Mouse (Mus musculus): ENCODE measurements around the gene Csn1s2a. TPM values are rescaled to one million over a fixed set of nuclear protein-coding genes. Genes with fewer than 3 reads are reported as not detected.
"Not testable (repeated sequence)": the region's sequence is repeated elsewhere in the genome, so short reads cannot be mapped to it uniquely, and the experiment has no call there.

Csn1s2a gene
- not detected in 2 replicates for polyA plus RNA-seq (2012)

GRCm38 (mm10) chr5:87774267-87774666, at the start of gene Csn1s2a:
Csn1s2a (plus strand) TSS chr5:87774567.
- H3K4me1 ChIP-seq (ENCODE audit: control insufficient read depth) = no peaks in the 10 kb centered on the region
- H3K4me3 ChIP-seq (replicated peaks) = no peak within 1 kb of the TSS
- TF ChIP-seq TAL1 (IDR thresholded peaks at IDR 0.05; ENCODE audit: low read length) (no peak), GATA1 (IDR thresholded peaks at IDR 0.05; ENCODE audit: low read length) (no peak)
- no peaks in the 10 kb centered on the region for H3K9me3 ChIP-seq (ENCODE audit: control insufficient read depth, low read length)
- no peaks in the 10 kb centered on the region for H3K27me3 ChIP-seq (ENCODE audit: control insufficient read depth)
- H3K36me3 ChIP-seq (ENCODE audit: control insufficient read depth) = no peaks in the 10 kb centered on the region

- TF ChIP-seq TAL1 (IDR thresholded peaks at IDR 0.05; ENCODE audit: low read length) = no peak
- no peak for TF ChIP-seq GATA1 (IDR thresholded peaks at IDR 0.05; ENCODE audit: low read length)
- Histone ChIP-seq H3K27me3 (ENCODE audit: control insufficient read depth) (no peaks in the 10 kb centered on the region), H3K36me3 (ENCODE audit: control insufficient read depth) (no peaks in the 10 kb centered on the region), H3K4me1 (ENCODE audit: control insufficient read depth) (no peaks in the 10 kb centered on the region), H3K9me3 (ENCODE audit: control insufficient read depth, low read length) (peaks cover 7% of the 10 kb centered on the region), H3K4me3 (replicated peaks) (no peak overlapping the region)
These were observed 39.5 kb upstream of the Csn1s2a start for GRCm38 (mm10) chr5:87734821-87735220.

GRCm38 (mm10) chr5:87753471-87753870, 20.9 kb upstream of the Csn1s2a start:
- no peaks in the 10 kb centered on the region for H3K9me3 ChIP-seq (ENCODE audit: control insufficient read depth, low read length)
- no peaks in the 10 kb centered on the region for H3K4me1 ChIP-seq (ENCODE audit: control insufficient read depth)
- TF ChIP-seq TAL1 (IDR thresholded peaks at IDR 0.05; ENCODE audit: low read length) = no peak
- TF ChIP-seq GATA1 (IDR thresholded peaks at IDR 0.05; ENCODE audit: low read length) = no peak
- no peak overlapping the region for H3K4me3 ChIP-seq (replicated peaks)
- no peaks in the 10 kb centered on the region for H3K36me3 ChIP-seq (ENCODE audit: control insufficient read depth)
- no peaks in the 10 kb centered on the region for H3K27me3 ChIP-seq (ENCODE audit: control insufficient read depth)

GRCm38 (mm10) chr5:87764546-87764945, 9.8 kb upstream of the Csn1s2a start:
- TF ChIP-seq GATA1 (IDR thresholded peaks at IDR 0.05; ENCODE audit: low read length) (no peak), TAL1 (IDR thresholded peaks at IDR 0.05; ENCODE audit: low read length) (no peak)
- no peak overlapping the region for H3K4me3 ChIP-seq (replicated peaks)
- no peaks in the 10 kb centered on the region for H3K4me1 ChIP-seq (ENCODE audit: control insufficient read depth)

GRCm38 (mm10) chr5:87772151-87772550, 2.2 kb upstream of the Csn1s2a start:
- not testable (repeated sequence) for H3K27me3 ChIP-seq (ENCODE audit: control insufficient read depth); H3K36me3 ChIP-seq (ENCODE audit: control insufficient read depth); H3K4me1 ChIP-seq (ENCODE audit: control insufficient read depth); H3K9me3 ChIP-seq (ENCODE audit: control insufficient read depth, low read length); H3K4me3 ChIP-seq (replicated peaks)

More at GRCm38 (mm10) chr5:87764546-87764945, 9.8 kb upstream of the Csn1s2a start:
- Histone ChIP-seq H3K36me3 (ENCODE audit: control insufficient read depth) (no peaks in the 10 kb centered on the region), H3K9me3 (ENCODE audit: control insufficient read depth, low read length) (0 out of 2 replicates have a peak, but pooled peaks cover 4% of the 10 kb centered on the region), H3K27me3 (ENCODE audit: control insufficient read depth) (no peaks in the 10 kb centered on the region)

GRCm38 (mm10) chr5:87782731-87783130, 8.4 kb downstream of the Csn1s2a start:
- H3K4me1 ChIP-seq (ENCODE audit: control insufficient read depth) = no peaks in the 10 kb centered on the region
- no peak for TF ChIP-seq TAL1 (IDR thresholded peaks at IDR 0.05; ENCODE audit: low read length)
- no peak for TF ChIP-seq GATA1 (IDR thresholded peaks at IDR 0.05; ENCODE audit: low read length)
- H3K27me3 ChIP-seq (ENCODE audit: control insufficient read depth) = no peaks in the 10 kb centered on the region
- no peaks in the 10 kb centered on the region for H3K36me3 ChIP-seq (ENCODE audit: control insufficient read depth)
- no peaks in the 10 kb centered on the region for H3K9me3 ChIP-seq (ENCODE audit: control insufficient read depth, low read length)
- no peak overlapping the region for H3K4me3 ChIP-seq (replicated peaks)

- Histone ChIP-seq H3K4me3 (replicated peaks) (no peak within 1 kb of the TSS), H3K27me3 (ENCODE audit: control insufficient read depth) (no peaks in the 10 kb centered on the region), H3K36me3 (ENCODE audit: control insufficient read depth) (no peaks in the 10 kb centered on the region), H3K4me1 (ENCODE audit: control insufficient read depth) (no peaks in the 10 kb centered on the region), H3K9me3 (ENCODE audit: control insufficient read depth, low read length) (no peaks in the 10 kb centered on the region)
- TF ChIP-seq TAL1 (IDR thresholded peaks at IDR 0.05; ENCODE audit: low read length) (no peak), GATA1 (IDR thresholded peaks at IDR 0.05; ENCODE audit: low read length) (no peak)
These were observed 33.4 kb downstream of the Csn1s2a start, which contains the start of gene Csn1s2b for GRCm38 (mm10) chr5:87807782-87808181. Csn1s2b (plus strand) TSS chr5:87808082.

- Histone ChIP-seq H3K9me3 (ENCODE audit: control insufficient read depth, low read length) (no peaks in the 10 kb centered on the region), H3K4me3 (replicated peaks) (no peak overlapping the region), H3K36me3 (ENCODE audit: control insufficient read depth) (no peaks in the 10 kb centered on the region), H3K27me3 (ENCODE audit: control insufficient read depth) (no peaks in the 10 kb centered on the region), H3K4me1 (ENCODE audit: control insufficient read depth) (no peaks in the 10 kb centered on the region)
- TF ChIP-seq TAL1 (IDR thresholded peaks at IDR 0.05; ENCODE audit: low read length) (no peak), GATA1 (IDR thresholded peaks at IDR 0.05; ENCODE audit: low read length) (no peak)
These were observed 34.9 kb downstream of the Csn1s2a start for GRCm38 (mm10) chr5:87809253-87809652.

GRCm38 (mm10) chr5:87825386-87825785, 51.0 kb downstream of the Csn1s2a start, which contains the start of gene Prr27:
Prr27 (plus strand) TSS chr5:87825686.
- H3K9me3 ChIP-seq (ENCODE audit: control insufficient read depth, low read length) = 0 out of 2 replicates have a peak, but pooled peaks cover 2% of the 10 kb centered on the region
- no peaks in the 10 kb centered on the region for H3K4me1 ChIP-seq (ENCODE audit: control insufficient read depth)
- no peak within 1 kb of the TSS for H3K4me3 ChIP-seq (replicated peaks)
- H3K27me3 ChIP-seq (ENCODE audit: control insufficient read depth) = no peaks in the 10 kb centered on the region
- H3K36me3 ChIP-seq (ENCODE audit: control insufficient read depth) = no peaks in the 10 kb centered on the region
- no peak for TF ChIP-seq GATA1 (IDR thresholded peaks at IDR 0.05; ENCODE audit: low read length)
- no peak for TF ChIP-seq TAL1 (IDR thresholded peaks at IDR 0.05; ENCODE audit: low read length)

Other genes starting within 250 kb of the Csn1s2a start
- not detected in 2 replicates for gene Sult1b1, start 236.4 kb upstream of the Csn1s2a start, polyA plus RNA-seq (2012)
- not detected in 2 replicates for gene Sult1d1, start 205.5 kb upstream of the Csn1s2a start, polyA plus RNA-seq (2012)
- not detected in 2 replicates for gene Sult1e1, start 183.0 kb upstream of the Csn1s2a start, polyA plus RNA-seq (2012)
- gene Csn1s1, start 108.4 kb upstream of the Csn1s2a start, polyA plus RNA-seq (2012) = 0.06 TPM in 1 of 2 replicates, not detected in the other
- not detected in 2 replicates for gene Csn2, start 74.9 kb upstream of the Csn1s2a start, polyA plus RNA-seq (2012)
- gene Csn1s2b, start 33.5 kb downstream of the Csn1s2a start, polyA plus RNA-seq (2012) = not detected in 2 replicates
- gene Prr27, start 51.1 kb downstream of the Csn1s2a start, polyA plus RNA-seq (2012) = not detected in 2 replicates
- not detected in 2 replicates for gene Odam, start 110.5 kb downstream of the Csn1s2a start, polyA plus RNA-seq (2012)
- not detected in 2 replicates for gene Csn3, start 151.0 kb downstream of the Csn1s2a start, polyA plus RNA-seq (2012)
- gene 2310003L06Rik, start 194.9 kb downstream of the Csn1s2a start, polyA plus RNA-seq (2012) = not detected in 2 replicates
- not detected in 2 replicates for gene Gm28434, start 194.9 kb downstream of the Csn1s2a start, polyA plus RNA-seq (2012)
- not detected in 2 replicates for gene Cabs1, start 204.9 kb downstream of the Csn1s2a start, polyA plus RNA-seq (2012)
- gene Smr3a, start 228.0 kb downstream of the Csn1s2a start, polyA plus RNA-seq (2012) = not detected in 2 replicates

Data from erythroblast, embryonic 14.5 days (primary cell).